Mouse (Mus musculus): ENCODE measurements around the gene Riiad1. TPM values are rescaled to one million over a fixed set of nuclear protein-coding genes. Genes with fewer than 3 reads are reported as not detected.

The Riiad1 gene
- polyA plus RNA-seq (2017; shearing (Covaris generic)), result 1 to 10 TPM in 1 of 2 experiments, under 1 TPM in 1; 0.47 to 2.2 TPM

DNA sequence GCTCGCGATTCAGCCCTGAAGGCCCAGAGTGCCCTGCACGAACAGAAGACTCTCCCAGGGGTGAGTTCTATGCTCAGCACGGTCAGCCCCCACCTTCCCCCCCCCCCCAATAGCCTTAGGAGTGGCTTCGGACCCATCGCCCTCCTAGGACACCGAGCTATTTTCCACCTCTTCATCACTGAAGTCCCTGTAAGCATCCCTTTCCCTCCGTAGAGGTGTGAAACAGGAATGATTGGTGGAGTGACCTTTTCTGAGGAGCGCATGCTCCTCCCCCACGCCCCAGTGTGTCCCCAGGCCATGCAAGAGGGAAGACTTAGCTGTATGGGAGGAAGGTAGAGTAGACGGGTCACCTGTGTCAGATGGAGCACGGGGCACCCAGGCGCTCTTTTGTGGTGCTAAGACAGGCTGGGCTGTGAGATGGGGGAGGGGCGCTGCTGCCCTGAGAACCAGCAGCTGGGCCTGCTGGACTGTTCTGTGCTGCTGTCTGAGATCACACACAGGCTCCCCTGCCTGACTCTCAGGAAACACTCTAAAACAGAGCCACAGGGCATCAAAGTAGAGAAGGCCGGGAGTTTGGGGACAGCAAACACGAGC lies at the start of gene Riiad1:
Gene Riiad1 (minus strand): TSS at position 51 of the 594 bp plus-strand sequence.

DNA sequence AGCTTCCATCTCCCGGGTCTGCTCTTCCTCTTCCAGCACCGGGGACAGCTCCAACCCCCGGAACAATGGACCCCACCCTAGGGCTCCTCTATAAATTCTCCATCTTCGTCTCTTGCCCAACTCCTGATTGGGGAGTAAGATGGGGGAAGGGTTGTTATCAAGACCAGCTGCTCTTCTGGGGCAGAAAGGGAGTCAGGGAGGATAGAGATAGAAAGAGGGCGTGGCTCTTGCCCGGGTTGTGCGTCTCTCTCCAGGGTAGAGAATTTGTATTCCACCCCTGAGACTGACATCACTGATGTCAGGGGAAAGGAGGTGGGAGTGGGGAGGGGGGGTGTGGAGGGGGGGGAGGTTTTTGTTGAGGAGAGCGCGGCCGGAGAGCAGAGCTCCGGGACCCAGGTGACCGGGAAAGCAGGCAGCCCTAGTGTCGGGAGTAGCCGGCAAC lies 2.1 kb downstream of the Riiad1 start, which contains the start of gene Celf3:
Gene Celf3 (plus strand): TSS at position 315 of the 442 bp plus-strand sequence.

DNA sequence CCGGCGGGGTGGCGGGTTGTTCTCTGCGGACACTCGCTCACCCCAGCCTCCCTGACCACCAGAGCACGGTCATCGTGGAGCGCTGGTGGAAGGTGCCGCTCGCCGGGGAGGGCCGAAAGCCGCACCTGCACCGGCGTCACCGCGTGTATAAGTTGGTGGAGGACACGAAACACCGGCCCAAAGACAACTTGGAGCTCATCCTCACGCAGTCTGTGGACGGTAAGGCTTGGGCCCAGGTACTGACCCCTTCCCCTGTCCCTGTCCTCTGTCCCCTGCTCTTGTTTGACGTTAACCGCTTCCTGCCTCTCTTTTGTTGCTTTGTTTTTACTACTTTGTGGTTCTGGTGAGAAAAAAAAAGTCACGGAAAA lies 36.6 kb downstream of the Riiad1 start, which contains the start of gene Oaz3:
Gene Oaz3 (minus strand): TSS at position 319 of the 368 bp plus-strand sequence.

DNA sequence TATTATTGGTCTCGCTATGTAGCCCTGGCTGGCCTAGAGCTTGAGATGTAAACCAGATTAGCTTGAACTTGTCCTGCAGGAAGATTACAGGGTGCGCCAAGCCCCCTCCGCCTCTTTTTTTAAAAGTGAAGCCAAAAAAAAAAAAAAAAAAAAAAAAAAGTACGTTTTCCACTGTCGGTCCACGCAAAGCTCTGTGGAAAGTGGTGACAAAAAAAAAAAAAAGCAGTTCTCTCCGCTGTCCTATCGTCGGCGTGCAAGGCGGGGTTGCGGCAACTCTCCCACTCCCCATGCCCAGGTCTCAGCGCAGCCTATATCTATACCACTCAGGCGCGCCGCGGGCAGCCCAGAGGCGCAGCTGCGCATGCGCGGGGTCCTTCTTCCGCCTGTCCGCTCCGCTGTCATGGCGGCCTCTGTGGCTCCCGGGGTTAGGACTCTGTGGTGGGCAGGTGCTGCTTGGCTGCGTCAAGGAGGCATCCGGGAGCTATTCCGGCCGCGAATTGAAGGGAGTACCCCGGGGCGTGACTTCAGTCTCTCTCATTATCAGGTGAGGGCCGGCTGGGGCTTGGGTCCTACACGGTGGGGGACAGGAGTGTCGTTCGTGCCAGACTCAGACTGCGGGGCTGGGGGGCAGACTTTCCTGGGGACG lies 37.1 kb downstream of the Riiad1 start, which contains the start of gene Mrpl9:
Gene Mrpl9 (plus strand): TSS at position 368 of the 646 bp plus-strand sequence.

Other genes with a start within 250 kb of the Riiad1 start
- gene Gm4778, start 216.3 kb downstream of the Riiad1 start, polyA plus RNA-seq (2017; shearing (Covaris generic)), result not detected
- gene Them4, start 170.3 kb downstream of the Riiad1 start, polyA plus RNA-seq (2017; shearing (Covaris generic)), result 1 to 10 TPM; 7.5 to 8.9 TPM
- gene Them5, start 138.2 kb downstream of the Riiad1 start, polyA plus RNA-seq (2017; shearing (Covaris generic)), result not detected
- not detected for gene C2cd4d, start 117.9 kb downstream of the Riiad1 start, polyA plus RNA-seq (2017; shearing (Covaris generic))
- gene Rorc, start 107.5 kb downstream of the Riiad1 start, polyA plus RNA-seq (2017; shearing (Covaris generic)), result 1 to 10 TPM; 1.8 to 4.6 TPM
- under 1 TPM; 0.40 to 0.45 TPM for gene Lingo4, start 81.8 kb downstream of the Riiad1 start, polyA plus RNA-seq (2017; shearing (Covaris generic))
- gene Tdrkh, start 67.1 kb downstream of the Riiad1 start, polyA plus RNA-seq (2017; shearing (Covaris generic)), result 1 to 10 TPM; 5.4 to 9.4 TPM
- gene Mrpl9, start 37.0 kb downstream of the Riiad1 start, polyA plus RNA-seq (2017; shearing (Covaris generic)), result 10 to 100 TPM; 58.1 to 61.6 TPM
- gene Oaz3, start 36.4 kb downstream of the Riiad1 start, polyA plus RNA-seq (2017; shearing (Covaris generic)), result 1 to 10 TPM; 1.6 to 6.3 TPM
- 1 to 10 TPM; 1.8 to 6.0 TPM for gene Celf3, start 2.0 kb downstream of the Riiad1 start, polyA plus RNA-seq (2017; shearing (Covaris generic))
- gene Snx27, start 102.4 kb upstream of the Riiad1 start, polyA plus RNA-seq (2017; shearing (Covaris generic)), result 10 to 100 TPM; 18.4 to 22.1 TPM
- not detected for gene Gm10972, start 162.8 kb upstream of the Riiad1 start, polyA plus RNA-seq (2017; shearing (Covaris generic))
- gene Tuft1, start 178.5 kb upstream of the Riiad1 start, polyA plus RNA-seq (2017; shearing (Covaris generic)), result 1 to 10 TPM in 1 of 2 experiments, under 1 TPM in 1; 0.73 to 2.4 TPM
- gene Selenbp2, start 213.2 kb upstream of the Riiad1 start, polyA plus RNA-seq (2017; shearing (Covaris generic)), result under 1 TPM in 1 of 2 experiments, not detected in 1; 0.61 TPM